Mouse (Mus musculus) embryonic fibroblast, embryonic 13.5 days (primary cell): ENCODE results near the gene Rpsa. TPM values are rescaled to one million over a fixed set of nuclear protein-coding genes. Genes with fewer than 3 reads are reported as not detected.

Experiments used
- H3K27ac ChIP-seq: 2 replicates; pipeline ENCODE4 v1.5.1; 2012; ENCODE audit warnings: low read length, control low read depth, inconsistent platforms; ENCODE audit not compliant: insufficient read depth
- H3K4me1 ChIP-seq: 2 replicates; pipeline ENCODE4 v1.6.1; 2011; ENCODE audit warnings: low read length; ENCODE audit not compliant: control insufficient read depth, insufficient read depth
- H3K4me3 ChIP-seq: 2 replicates; pipeline ENCODE4 v1.5.1; 2011; ENCODE audit warnings: mild to moderate bottlenecking, control low read depth, low read length; ENCODE audit not compliant: insufficient read depth
- CTCF ChIP-seq: IDR thresholded peaks from 2 replicates; pipeline ENCODE4 v1.5.1; 2011; ENCODE audit warnings: mild to moderate bottlenecking, control low read depth, low read length, moderate library complexity, borderline replicate concordance; ENCODE audit not compliant: insufficient read depth
- POLR2A ChIP-seq: IDR thresholded peaks from 2 replicates; pipeline ENCODE4 v1.6.1; 2011; ENCODE audit warnings: low read depth, mild to moderate bottlenecking, control low read depth, low read length, moderate library complexity
- polyA plus RNA-seq: library from polyadenylated mRNA; stranded (reverse); fragments of >200 nt; gene quantifications from 2 replicates; pipeline ENCODE4 v1.2.4, GENCODE M21; 2011; ENCODE audit warnings: low read depth; ENCODE audit not compliant: missing spikeins, insufficient read length

The Rpsa gene
- polyA plus RNA-seq, 1 experiment, result 2,643 TPM

GRCm38 (mm10) chr9:120131784-120132288 is 4.3 kb downstream of the Rpsa start:
- TF ChIP-seq POLR2A, result no peak
- no peak for TF ChIP-seq CTCF
- H3K4me3 ChIP-seq, result no peak overlapping the region
- no peak overlapping the region for H3K27ac ChIP-seq
- H3K4me1 ChIP-seq, result no peaks in the 10 kb centered on the region

- H3K27ac ChIP-seq, result no peak overlapping the region
- H3K4me3 ChIP-seq, result no peak overlapping the region
- H3K4me1 ChIP-seq, result no peaks in the 10 kb centered on the region
- TF ChIP-seq POLR2A, result peak; percentile 63
- TF ChIP-seq CTCF, result no peak
Observed at GRCm38 (mm10) chr9:120132980-120133754, 5.7 kb downstream of the Rpsa start.

- H3K27ac ChIP-seq, result no peak overlapping the region
- no peaks in the 10 kb centered on the region for H3K4me1 ChIP-seq
- TF ChIP-seq POLR2A (peak; percentile 33), CTCF (no peak)
- no peak overlapping the region for H3K4me3 ChIP-seq
Observed at GRCm38 (mm10) chr9:120133755-120134475, 6.4 kb downstream of the Rpsa start.

DNA sequence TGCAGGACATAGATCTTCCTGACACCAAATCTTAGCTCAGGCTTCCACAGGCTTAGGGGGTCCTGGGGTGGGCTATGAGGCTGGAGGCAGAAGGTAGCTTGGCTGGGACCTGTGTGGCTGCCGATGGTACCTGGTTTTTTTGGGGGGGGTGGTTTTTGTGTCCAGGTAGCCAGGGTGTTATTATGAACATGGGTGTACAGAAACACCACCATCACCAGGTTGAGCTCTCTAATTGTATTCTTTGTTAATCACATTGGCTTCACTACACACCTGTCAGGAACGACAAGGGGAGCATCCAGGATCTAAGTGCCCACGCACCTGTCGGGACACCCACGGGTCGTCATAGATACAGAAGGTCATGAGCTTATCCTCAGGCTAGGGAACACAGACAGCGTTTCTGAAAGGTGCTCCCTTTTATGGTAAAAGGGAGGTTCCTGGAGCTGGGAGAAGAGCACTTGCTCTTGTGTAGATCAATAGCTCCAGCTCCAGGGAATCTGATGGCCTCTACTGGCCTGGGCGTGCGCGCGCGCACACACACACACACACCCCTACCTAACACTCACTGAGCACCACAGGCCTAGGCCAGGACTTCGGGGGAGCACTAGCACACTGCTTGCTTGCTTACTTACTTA is 7.2 kb downstream of the Rpsa start:
- Histone ChIP-seq H3K27ac (no peak overlapping the region), H3K4me3 (no peak overlapping the region), H3K4me1 (no peaks in the 10 kb centered on the region)
- TF ChIP-seq POLR2A (no peak), CTCF (no peak)

DNA sequence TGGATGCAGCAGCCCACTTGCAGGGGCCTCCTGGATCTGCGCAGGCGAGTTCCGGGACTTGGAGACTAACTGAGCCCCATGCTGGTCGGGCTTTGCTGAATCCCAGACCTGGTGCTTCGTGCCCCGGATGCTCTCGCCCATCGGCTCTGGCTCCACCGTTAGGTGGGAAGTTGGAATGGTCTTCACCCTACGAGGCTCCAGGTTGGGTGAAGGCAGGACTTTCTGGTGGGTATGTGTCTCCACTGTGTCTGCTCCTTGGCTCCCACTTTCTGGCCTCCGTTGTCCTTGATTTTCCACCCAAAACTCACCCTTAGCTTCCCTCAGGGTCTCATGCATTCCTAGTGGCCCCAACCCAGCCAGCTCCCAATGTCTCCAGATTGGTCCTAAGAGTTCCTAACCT is 8.0 kb downstream of the Rpsa start:
- TF ChIP-seq POLR2A (no peak), CTCF (no peak)
- no peaks in the 10 kb centered on the region for H3K4me1 ChIP-seq
- no peak overlapping the region for H3K4me3 ChIP-seq
- no peak overlapping the region for H3K27ac ChIP-seq

GRCm38 (mm10) chr9:120140652-120141051 is 13.2 kb downstream of the Rpsa start:
- TF ChIP-seq POLR2A, result no peak
- peak; percentile 70; the same call in 1 of the 2 replicates for TF ChIP-seq CTCF
- H3K4me3 ChIP-seq, result no peak overlapping the region
- no peak overlapping the region for H3K27ac ChIP-seq
- H3K4me1 ChIP-seq, result no peaks in the 10 kb centered on the region

DNA sequence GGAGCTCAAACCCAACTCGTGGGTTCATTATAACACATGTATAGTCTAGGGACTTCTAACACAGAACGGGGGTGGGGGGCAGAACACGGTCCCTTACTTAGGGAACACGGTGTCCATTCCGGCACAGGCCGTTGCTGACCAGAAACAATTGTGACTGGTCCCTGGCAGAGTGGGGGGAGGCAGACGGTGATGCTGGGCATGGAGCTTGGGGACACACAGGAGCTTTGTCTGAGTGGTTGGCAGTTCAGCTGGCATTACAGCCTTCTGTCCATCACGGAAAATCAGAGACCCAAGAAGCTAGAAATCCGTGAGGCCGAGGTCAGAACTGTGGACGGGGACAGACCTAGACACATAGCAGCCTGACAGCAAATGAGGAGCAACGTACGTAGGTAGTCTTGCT is 17.0 kb downstream of the Rpsa start:
- Histone ChIP-seq H3K4me3 (no peak overlapping the region), H3K4me1 (no peaks in the 10 kb centered on the region), H3K27ac (no peak overlapping the region)
- no peak for TF ChIP-seq CTCF
- TF ChIP-seq POLR2A, result no peak

DNA sequence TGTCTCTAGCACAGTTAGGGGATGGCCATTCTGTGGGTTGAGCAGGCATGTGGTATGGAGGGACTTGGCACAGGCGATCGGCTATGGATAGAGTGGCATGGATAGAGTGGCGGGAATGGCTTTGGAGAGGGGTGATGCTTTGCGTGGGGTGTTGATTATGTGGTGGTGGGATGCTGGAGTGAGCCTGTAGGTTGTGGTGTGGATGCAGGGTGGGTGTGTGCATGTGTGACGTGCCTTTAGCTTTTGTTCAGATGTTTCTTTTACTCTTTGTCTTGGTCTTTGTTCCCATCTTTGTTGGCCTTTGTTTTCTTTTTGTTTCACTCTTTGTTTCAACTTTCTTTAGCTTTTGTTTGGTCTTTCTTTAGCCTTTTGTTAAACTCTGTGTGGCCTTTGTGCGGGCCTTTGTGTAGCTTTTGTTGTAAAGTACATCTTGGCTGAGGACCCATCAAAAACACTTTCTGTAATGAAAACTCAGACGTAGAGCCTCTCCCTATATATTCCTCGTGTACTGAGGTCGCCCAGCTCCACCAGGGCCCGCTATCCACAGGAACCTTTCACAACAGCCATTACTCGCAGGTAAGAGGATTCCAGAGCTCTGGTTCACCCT is 21.8 kb downstream of the Rpsa start, which contains the start of gene Mobp:
Gene Mobp, plus strand, starts transcription at position 486 of the 607 bp plus-strand sequence.
- Histone ChIP-seq H3K4me3 (no peak within 1 kb of the TSS), H3K27ac (no peak within 1 kb of the TSS), H3K4me1 (no peaks in the 10 kb centered on the region)
- TF ChIP-seq CTCF, result no peak
- TF ChIP-seq POLR2A, result no peak

GRCm38 (mm10) chr9:120151152-120151551 is 23.7 kb downstream of the Rpsa start:
- no peak for TF ChIP-seq CTCF
- no peak for TF ChIP-seq POLR2A
- Histone ChIP-seq H3K4me1 (no peaks in the 10 kb centered on the region), H3K4me3 (no peak overlapping the region), H3K27ac (no peak overlapping the region)
